Mouse (Mus musculus): ENCODE data around the gene Tiam1. TPM values are rescaled to one million over a fixed set of nuclear protein-coding genes. Genes with fewer than 3 reads are reported as not detected.

Gene Tiam1
- polyA plus RNA-seq, 1 experiment from 2014 or later: 18.6 TPM

DNA sequence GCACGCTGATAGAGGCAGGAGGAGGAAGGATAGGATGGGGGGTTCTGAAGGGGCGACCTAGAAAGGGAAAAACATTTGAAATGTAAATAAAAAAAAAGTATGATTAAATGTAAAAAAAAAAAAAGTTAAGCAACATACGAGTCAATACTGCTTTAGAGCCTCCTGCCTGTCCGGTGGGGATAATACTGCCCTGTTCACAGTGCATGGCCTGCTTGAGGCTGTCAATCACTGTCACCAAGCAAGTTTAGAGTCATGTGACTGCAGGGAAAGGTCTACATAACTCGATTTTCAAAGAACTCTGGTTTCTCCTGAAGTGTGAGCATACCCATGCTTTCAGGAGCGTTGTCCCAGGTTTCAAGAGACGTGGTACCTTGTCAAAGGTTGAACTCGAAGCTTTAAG, 15.2 kb downstream of the Tiam1 start:
- Histone ChIP-seq H3K4me2 (no peak overlapping the region), H3K4me3 (replicated peaks) (no peak overlapping the region), H3K9ac (no peak overlapping the region), H3K4me1 (peaks cover 15% of the 10 kb centered on the region), H3K27me3 (no peaks in the 10 kb centered on the region), H3K9me3 (replicated peaks) (no peaks in the 10 kb centered on the region), H3K36me3 (no peaks in the 10 kb centered on the region), H3K27ac (no peak overlapping the region)
- no peak for ATAC-seq (replicated peaks; ENCODE audit: low FRiP score)
- 63% methylated on average over 8 of the region's 8 CpGs for WGBS

DNA sequence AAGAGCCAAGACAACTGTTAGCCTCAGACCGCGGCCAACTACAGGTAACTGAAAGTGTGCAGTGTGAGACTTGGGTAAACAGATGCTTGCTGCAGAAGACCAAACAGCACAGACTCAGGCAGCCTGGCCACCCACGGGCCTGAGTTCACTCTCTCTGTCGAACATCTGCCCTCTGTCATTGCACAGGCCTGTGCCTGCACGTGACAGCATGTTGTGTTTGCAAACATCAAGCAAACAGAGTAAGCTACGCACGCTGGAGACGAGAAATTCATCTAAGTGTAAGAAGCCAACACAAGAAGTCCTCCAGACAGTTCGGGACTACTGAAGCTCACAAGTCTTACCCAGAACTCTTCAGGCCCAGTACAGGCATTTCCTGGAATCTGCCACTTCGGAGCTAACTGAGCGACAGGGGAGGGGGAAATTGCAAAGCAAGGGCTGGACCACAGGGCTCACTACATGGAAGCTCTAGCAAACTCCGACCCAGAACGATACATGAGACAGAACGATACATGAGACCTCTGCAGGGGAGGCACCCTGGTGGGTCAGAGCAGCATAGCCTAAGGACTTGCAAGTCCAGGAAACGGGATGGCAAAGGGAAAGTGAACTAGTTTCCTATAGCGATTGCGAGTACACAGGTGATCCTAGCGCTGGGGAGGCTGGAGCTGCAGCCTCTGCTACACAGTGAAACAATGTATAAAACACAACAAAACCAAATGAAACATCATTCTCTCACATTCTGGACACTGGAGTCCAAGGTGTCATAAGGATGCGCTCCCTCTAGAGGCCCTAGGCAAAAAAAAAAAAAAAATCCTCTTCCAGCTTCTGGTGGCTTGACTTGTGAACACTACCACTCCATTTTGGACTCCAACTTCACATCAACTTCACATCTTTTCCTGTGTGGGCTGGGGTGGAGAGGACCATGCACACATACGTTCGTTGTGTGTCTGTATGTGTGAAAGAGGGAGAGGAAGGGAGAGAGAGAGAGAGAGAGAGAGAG, 18.0 kb downstream of the Tiam1 start:
- no peaks in the 10 kb centered on the region; the same call in 1 of the 2 replicates for H3K9me3 ChIP-seq (replicated peaks)
- H3K4me2 ChIP-seq: peak overlapping the region; percentile 19
- peaks cover 18% of the 10 kb centered on the region for H3K4me1 ChIP-seq
- H3K27ac ChIP-seq: peak overlapping the region; percentile 42; the same call in 1 of the 2 replicates
- H3K4me3 ChIP-seq (replicated peaks): no peak overlapping the region
- 51% methylated on average over 21 of the region's 21 CpGs for WGBS
- H3K9ac ChIP-seq: no peak overlapping the region
- no peak for ATAC-seq (replicated peaks; ENCODE audit: low FRiP score)
- no peaks in the 10 kb centered on the region for H3K27me3 ChIP-seq
- no peaks in the 10 kb centered on the region for H3K36me3 ChIP-seq

DNA sequence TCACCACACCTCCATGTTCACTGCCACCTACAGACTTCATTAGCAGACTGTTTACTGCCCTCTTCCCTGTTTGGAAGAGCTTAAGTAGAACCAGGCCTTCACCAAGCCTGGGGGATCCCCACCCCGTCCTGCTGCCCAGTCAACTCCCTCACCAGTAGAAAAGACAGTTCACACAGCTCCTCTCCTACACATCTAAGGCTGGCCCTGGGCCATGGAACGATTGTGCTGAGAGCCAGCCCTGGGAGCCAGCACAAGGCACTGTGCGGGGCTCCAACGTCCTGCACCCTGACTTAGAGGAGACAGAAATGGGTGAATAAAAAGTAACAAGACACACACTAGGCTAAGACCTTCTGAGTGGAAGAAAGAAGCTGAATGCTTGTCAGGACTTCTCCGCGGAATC, 20.5 kb downstream of the Tiam1 start:
- H3K27me3 ChIP-seq: no peaks in the 10 kb centered on the region
- H3K36me3 ChIP-seq: 0 out of 2 replicates have a peak, but pooled peaks cover 3% of the 10 kb centered on the region
- 85% methylated on average over 6 of the region's 6 CpGs for WGBS
- peaks cover 13% of the 10 kb centered on the region for H3K4me1 ChIP-seq
- peaks cover 4% of the 10 kb centered on the region for H3K9me3 ChIP-seq (replicated peaks)
- no peak for ATAC-seq (replicated peaks; ENCODE audit: low FRiP score)
- H3K4me2 ChIP-seq: no peak overlapping the region
- H3K27ac ChIP-seq: no peak overlapping the region
- no peak overlapping the region for H3K9ac ChIP-seq
- H3K4me3 ChIP-seq (replicated peaks): no peak overlapping the region

DNA sequence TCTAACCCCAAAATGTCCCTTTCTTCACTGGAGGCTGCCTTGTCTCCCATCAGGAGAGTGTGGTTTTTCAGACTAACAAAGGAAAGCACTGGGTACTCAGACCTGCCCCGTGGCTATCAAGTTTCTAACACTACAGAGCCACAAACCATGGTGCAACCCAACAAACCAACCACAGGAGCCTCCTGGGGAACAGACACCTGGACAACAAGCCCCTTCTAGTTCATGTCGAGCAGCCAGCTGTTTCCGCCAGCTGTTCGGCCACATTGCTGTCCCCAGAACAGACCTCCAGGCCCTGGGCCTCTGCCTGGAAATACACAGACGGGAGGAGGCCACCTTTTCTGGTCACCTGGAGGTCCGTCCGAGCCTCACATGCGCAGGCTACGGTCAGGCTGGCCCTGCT, 21.1 kb downstream of the Tiam1 start:
- no peak for ATAC-seq (replicated peaks; ENCODE audit: low FRiP score)
- Histone ChIP-seq H3K4me2 (no peak overlapping the region), H3K36me3 (0 out of 2 replicates have a peak, but pooled peaks cover 3% of the 10 kb centered on the region), H3K9me3 (replicated peaks) (peaks cover 4% of the 10 kb centered on the region), H3K9ac (no peak overlapping the region), H3K27ac (no peak overlapping the region), H3K4me1 (peaks cover 13% of the 10 kb centered on the region), H3K27me3 (no peaks in the 10 kb centered on the region), H3K4me3 (replicated peaks) (no peak overlapping the region)
- WGBS: 78% methylated on average over 9 of the region's 9 CpGs

DNA sequence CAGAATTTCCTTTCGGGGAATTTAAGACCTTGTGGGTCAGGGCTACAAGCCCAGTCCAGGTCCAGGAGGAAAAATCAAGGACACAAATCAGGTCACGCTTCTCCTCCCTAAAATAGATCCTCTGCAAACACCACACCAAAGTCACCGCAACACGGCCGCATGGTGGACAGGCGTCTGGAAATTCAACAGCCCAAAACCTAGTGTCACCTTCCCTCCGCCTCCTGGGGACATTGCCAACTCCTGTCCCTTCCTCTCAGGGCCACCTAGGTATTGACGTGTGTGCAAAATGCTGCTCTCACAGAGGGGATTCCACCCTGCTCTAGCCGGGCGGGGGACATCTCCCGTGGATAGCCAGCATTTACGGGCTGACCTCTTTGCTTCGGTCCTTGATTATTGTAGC, 21.8 kb downstream of the Tiam1 start:
- H3K4me3 ChIP-seq (replicated peaks): no peak overlapping the region

DNA sequence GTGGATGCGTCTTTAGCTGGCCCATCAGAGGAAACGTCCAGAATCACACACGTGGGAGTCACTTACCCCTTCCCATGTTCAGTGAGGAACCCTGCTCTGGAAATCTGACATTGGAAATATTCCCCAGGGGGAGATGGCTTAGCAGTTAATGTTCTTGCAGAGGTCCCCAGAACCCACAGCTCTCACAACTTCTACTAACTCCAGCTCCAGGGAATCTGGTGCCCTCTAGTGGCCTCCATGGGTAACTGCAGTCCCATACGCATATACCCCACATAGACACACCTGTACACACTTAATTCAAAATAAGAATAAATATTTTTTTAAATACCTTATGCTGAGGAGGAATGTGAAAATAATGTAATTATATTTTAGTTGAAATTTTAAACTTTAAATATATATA, 23.6 kb downstream of the Tiam1 start:
- H3K36me3 ChIP-seq: 0 out of 2 replicates have a peak, but pooled peaks cover 3% of the 10 kb centered on the region
- WGBS: 94% methylated on average over 4 of the region's 4 CpGs

More for the DNA sequence above, 21.8 kb downstream of the Tiam1 start:
- no peak overlapping the region for H3K4me2 ChIP-seq
- no peak for ATAC-seq (replicated peaks; ENCODE audit: low FRiP score)
- H3K4me1 ChIP-seq: peaks cover 15% of the 10 kb centered on the region
- 0 out of 2 replicates have a peak, but pooled peaks cover 3% of the 10 kb centered on the region for H3K36me3 ChIP-seq
- no peak overlapping the region for H3K9ac ChIP-seq
- 88% methylated on average over 13 of the region's 13 CpGs for WGBS
- peaks cover 4% of the 10 kb centered on the region for H3K9me3 ChIP-seq (replicated peaks)
- H3K27ac ChIP-seq: no peak overlapping the region
- H3K27me3 ChIP-seq: no peaks in the 10 kb centered on the region

DNA sequence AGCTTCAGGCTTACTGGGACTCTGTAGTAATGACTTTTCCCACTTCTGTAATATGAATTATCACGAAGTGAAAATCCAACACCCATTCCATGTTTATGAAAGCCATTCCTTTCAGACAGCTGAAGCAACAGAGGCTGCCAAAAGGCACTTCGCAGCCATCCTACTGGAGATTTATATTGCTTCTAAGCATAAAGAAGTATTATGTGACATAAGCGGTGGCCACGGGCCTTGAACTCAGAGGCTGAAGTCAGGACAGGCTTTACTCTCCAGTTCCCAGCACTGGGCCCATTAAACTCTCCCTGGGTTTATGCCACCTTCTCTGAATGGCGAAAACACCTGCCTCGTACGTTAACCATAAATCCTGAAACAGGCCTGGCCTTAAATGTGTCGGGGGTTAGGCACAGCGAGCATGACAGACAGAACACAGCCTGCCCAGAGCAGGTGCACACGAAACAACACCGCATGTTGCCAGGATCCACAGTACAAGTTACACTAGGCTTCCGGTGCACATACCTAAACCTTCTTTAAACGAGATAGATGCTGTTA, 26.9 kb downstream of the Tiam1 start:
- WGBS: 48% methylated on average over 13 of the region's 13 CpGs
- no peak overlapping the region for H3K9ac ChIP-seq
- no peak overlapping the region for H3K4me3 ChIP-seq (replicated peaks)
- H3K9me3 ChIP-seq (replicated peaks): peaks cover 4% of the 10 kb centered on the region
- no peak overlapping the region for H3K4me2 ChIP-seq
- H3K4me1 ChIP-seq: peaks cover 9% of the 10 kb centered on the region; the same call in 1 of the 2 replicates
- no peaks in the 10 kb centered on the region for H3K27me3 ChIP-seq
- no peak; the same call in 1 of the 2 replicates for ATAC-seq (replicated peaks; ENCODE audit: low FRiP score)
- H3K36me3 ChIP-seq: 0 out of 2 replicates have a peak, but pooled peaks cover 3% of the 10 kb centered on the region
- no peak overlapping the region for H3K27ac ChIP-seq

More for the DNA sequence above, 23.6 kb downstream of the Tiam1 start:
- H3K9ac ChIP-seq: no peak overlapping the region
- peaks cover 4% of the 10 kb centered on the region for H3K9me3 ChIP-seq (replicated peaks)
- H3K4me2 ChIP-seq: no peak overlapping the region
- H3K27ac ChIP-seq: no peak overlapping the region
- no peak for ATAC-seq (replicated peaks; ENCODE audit: low FRiP score)
- peaks cover 13% of the 10 kb centered on the region; the same call in 1 of the 2 replicates for H3K4me1 ChIP-seq
- H3K27me3 ChIP-seq: no peaks in the 10 kb centered on the region
- H3K4me3 ChIP-seq (replicated peaks): no peak overlapping the region

DNA sequence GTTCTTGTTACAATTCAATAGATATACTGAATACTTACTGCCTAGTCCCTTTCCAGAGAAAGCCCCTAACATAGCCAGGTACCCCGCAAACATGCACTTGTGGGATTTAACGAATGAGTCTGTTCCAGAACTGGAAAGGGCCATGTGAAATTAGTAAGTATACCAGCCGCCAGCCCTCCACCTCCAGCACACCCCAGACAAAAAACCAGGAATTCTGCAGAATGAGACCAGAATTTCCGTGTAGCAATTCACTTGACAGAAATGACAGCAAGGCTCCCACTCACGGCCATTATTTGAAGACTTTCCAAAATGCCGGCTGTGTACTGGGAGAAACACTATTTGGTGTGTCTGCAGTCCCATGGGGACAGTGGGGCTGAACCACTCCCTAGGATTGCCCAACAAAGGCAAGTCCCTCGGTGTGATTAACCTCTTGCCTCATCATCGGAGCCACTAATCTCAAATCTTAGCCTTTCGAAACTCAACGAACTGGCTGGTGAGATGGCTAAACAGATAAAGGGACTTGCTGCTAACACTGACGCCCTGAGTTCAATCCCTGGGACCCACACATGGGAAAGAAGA, 30.9 kb downstream of the Tiam1 start:
- no peak for ATAC-seq (replicated peaks; ENCODE audit: low FRiP score)

DNA sequence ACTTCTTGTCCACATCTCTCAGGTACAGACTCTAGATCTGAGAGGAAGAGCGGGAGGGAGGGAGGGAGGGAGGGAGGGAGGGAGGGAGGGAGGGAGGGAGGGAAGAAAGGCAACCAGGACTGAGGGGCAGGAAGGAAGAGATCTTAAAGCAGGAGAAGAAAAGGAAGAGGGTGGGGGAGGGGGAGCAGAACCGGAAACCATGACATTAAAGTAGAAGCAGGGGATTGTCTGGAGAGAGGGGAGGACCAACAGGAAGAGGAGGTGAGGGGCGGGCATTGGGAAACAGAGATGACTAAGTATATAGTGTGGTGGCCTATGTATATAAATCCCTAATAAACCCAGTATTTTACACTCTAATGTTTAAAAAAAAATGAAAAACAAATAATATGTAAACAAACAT, 34.1 kb downstream of the Tiam1 start:
- Histone ChIP-seq H3K36me3 (no peaks in the 10 kb centered on the region), H3K4me2 (no peak overlapping the region), H3K9ac (no peak overlapping the region), H3K27me3 (no peaks in the 10 kb centered on the region), H3K4me3 (replicated peaks) (no peak overlapping the region), H3K9me3 (replicated peaks) (no peaks in the 10 kb centered on the region), H3K4me1 (0 out of 2 replicates have a peak, but pooled peaks cover 6% of the 10 kb centered on the region), H3K27ac (no peak overlapping the region)
- WGBS: 51% methylated on average over 2 of the region's 3 CpGs
- no peak for ATAC-seq (replicated peaks; ENCODE audit: low FRiP score)

More for the DNA sequence above, 30.9 kb downstream of the Tiam1 start:
- Histone ChIP-seq H3K36me3 (no peaks in the 10 kb centered on the region), H3K9ac (no peak overlapping the region), H3K4me1 (peaks cover 9% of the 10 kb centered on the region; the same call in 1 of the 2 replicates), H3K27ac (no peak overlapping the region), H3K9me3 (replicated peaks) (no peaks in the 10 kb centered on the region), H3K27me3 (no peaks in the 10 kb centered on the region), H3K4me2 (no peak overlapping the region), H3K4me3 (replicated peaks) (no peak overlapping the region)
- 85% methylated on average over 11 of the region's 11 CpGs for whole genome bisulfite sequencing

DNA sequence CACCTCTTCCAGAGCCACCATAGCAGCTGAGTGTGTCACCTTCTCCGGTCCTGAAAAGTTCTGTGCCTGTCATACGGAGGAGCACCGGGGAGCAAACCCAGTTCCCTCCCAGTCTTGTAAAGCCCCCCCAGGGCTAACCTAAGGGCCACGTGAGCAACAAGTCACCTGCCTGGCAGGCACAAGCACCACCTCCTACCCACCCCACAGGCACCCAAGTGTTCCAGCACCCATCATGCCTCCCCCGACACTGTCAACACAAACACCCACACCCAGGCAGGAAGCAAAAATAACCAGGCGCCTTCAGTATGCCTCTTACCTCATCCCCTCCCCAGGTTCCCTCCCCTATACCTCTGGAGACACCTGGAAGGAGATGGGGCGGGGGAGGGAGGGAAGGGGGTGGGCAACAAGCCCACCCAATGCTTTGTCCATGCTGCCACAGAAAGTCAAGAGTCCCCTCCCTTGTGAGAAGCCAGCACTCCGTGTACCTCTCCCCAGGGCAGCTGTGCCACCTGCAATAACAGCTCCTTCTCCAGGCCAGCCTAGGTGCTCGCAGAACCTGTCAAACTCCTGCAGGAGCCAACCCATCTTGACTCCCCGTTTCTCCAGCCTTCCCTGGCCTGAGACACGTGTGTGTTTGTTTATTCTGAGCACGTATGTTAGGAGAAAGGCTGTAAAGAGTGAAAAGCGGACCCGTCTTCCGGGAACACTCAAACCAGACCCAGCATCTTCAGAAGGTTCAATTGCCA, 38.7 kb downstream of the Tiam1 start:
- Histone ChIP-seq H3K36me3 (no peaks in the 10 kb centered on the region), H3K9ac (no peak overlapping the region), H3K27ac (no peak overlapping the region), H3K4me2 (no peak overlapping the region), H3K27me3 (no peaks in the 10 kb centered on the region), H3K4me1 (0 out of 2 replicates have a peak, but pooled peaks cover 6% of the 10 kb centered on the region), H3K9me3 (replicated peaks) (no peaks in the 10 kb centered on the region), H3K4me3 (replicated peaks) (no peak overlapping the region)
- 62% methylated on average over 15 of the region's 15 CpGs for WGBS
- no peak for ATAC-seq (replicated peaks; ENCODE audit: low FRiP score)

DNA sequence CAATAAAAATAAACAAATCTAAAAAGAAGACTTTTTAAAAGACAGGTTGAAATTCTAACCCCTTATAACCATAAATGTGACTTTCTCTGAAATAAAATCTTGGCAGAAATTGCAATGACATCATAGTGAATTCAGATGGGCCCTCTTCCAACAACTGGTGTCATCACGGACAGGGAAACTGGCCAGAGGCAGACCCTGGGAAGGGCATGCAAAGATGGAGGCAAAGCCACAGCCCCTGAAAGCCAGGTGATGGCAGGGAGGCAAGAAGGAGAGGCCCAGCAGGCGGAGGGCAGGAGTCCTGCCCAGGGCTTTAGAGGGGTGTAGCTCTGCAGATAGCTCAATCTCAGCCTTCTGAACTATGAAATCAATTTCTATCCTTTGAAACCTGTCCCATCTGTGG, 39.8 kb downstream of the Tiam1 start:
- WGBS: 87% methylated on average over 2 of the region's 2 CpGs
- Histone ChIP-seq H3K4me3 (replicated peaks) (no peak overlapping the region), H3K4me1 (peaks cover 10% of the 10 kb centered on the region; the same call in 1 of the 2 replicates), H3K9ac (no peak overlapping the region), H3K4me2 (no peak overlapping the region), H3K27me3 (no peaks in the 10 kb centered on the region), H3K27ac (no peak overlapping the region), H3K9me3 (replicated peaks) (no peaks in the 10 kb centered on the region), H3K36me3 (no peaks in the 10 kb centered on the region)
- no peak for ATAC-seq (replicated peaks; ENCODE audit: low FRiP score)
